Mouse (Mus musculus) bone marrow macrophage, adult 2 months (primary cell): ENCODE measurements at regions not wholly inside any gene's neighbourhood (a gene's known extent, or its start where the extent isn't known, plus 50 kb on each side); places are given as distances from the start of the nearest gene placed in this dataset.
A peak's percentile ranks its signal among the peaks of the same experiment; 100 is the strongest.

Source experiments
- H3K27ac ChIP-seq: 2 replicates; pipeline ENCODE4 v1.5.1; 2012; ENCODE audit warnings: low read depth, low read length; ENCODE audit not compliant: insufficient read depth
- H3K4me1 ChIP-seq: 2 replicates; pipeline ENCODE4 v1.6.1; 2012; ENCODE audit warnings: low read length; ENCODE audit not compliant: control insufficient read depth, insufficient read depth
- H3K4me3 ChIP-seq: 2 replicates; pipeline ENCODE4 v1.5.1; 2012; ENCODE audit warnings: mild to moderate bottlenecking, low read length, moderate library complexity; ENCODE audit not compliant: insufficient read depth
- CTCF ChIP-seq: IDR thresholded peaks from 2 replicates; pipeline ENCODE4 v1.5.1; 2012; ENCODE audit warnings: low read depth, mild to moderate bottlenecking, low read length, moderate library complexity
- POLR2A ChIP-seq: IDR thresholded peaks from 2 replicates; pipeline ENCODE4 v1.6.1; 2012; ENCODE audit warnings: mild to moderate bottlenecking, low read depth, low read length, borderline replicate concordance

DNA sequence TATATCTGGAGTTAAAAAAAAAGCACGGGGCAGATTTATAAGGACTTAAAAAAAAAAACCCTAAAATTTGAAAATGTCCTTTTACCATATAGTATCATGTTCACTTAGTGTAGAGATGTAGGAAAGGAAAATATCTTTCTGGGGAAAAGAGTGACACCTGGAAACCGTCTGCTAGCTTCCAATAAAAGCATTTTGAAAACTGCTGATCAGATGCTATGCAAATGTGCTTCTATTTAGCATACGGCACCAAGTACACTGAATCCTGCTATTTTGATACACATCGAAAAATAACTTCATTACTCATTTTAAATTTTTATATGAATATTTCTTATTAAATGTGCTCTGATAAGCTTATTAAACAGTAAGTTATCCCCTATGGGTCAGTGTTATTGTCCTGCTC, 148.1 kb upstream of the Rasa1 start:
- peaks cover 9% of the 10 kb centered on the region for H3K4me1 ChIP-seq
- TF ChIP-seq POLR2A (no peak), CTCF (no peak)
- no peak overlapping the region for H3K27ac ChIP-seq
- H3K4me3 ChIP-seq: no peak overlapping the region

DNA sequence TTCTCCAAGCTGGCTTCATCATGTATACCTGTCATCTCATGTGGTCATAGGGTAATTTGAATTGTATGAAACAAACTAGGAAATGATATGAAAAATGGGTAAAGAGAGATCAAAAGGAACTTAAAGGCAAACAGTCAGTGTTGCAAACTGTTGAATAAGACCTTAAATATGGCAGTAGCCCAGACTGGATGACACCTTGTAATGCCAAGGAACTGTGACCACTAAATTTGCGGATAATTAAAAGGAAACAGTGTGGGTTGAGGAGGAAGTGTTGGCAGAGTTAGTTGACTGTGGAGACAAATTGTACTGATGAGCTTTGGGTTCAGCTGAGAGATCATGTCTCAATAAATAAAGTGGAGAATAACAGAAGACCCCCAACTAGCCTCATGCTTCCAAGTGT, 147.3 kb upstream of the Rasa1 start:
- H3K4me3 ChIP-seq: no peak overlapping the region
- peaks cover 5% of the 10 kb centered on the region for H3K4me1 ChIP-seq
- no peak for TF ChIP-seq POLR2A
- no peak for TF ChIP-seq CTCF
- no peak overlapping the region for H3K27ac ChIP-seq

DNA sequence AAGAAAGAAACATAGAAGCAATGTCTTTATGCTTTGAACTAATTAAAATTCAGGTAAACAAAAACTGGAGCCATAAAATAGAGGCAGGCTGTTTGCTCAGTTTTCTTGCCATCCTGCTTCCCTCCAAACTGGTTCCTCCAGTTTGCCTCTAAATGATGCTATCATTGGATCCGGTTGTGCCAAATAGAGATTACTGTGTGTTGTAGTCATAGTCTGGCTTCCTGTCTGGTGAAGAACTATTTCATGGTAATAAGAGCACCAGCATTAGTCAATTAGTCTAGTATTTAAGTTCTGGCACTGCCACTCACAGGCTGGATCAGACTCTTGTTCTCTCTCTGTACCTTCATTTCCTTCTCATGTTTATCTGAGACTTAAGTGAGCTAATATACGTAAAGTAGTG, 141.9 kb upstream of the Rasa1 start:
- TF ChIP-seq CTCF (no peak), POLR2A (no peak)
- no peak overlapping the region for H3K27ac ChIP-seq
- H3K4me1 ChIP-seq: peaks cover 6% of the 10 kb centered on the region
- H3K4me3 ChIP-seq: no peak overlapping the region

GRCm38 (mm10) chr13:85430040-85430439, 141.1 kb upstream of the Rasa1 start:
- no peak overlapping the region for H3K4me3 ChIP-seq

DNA sequence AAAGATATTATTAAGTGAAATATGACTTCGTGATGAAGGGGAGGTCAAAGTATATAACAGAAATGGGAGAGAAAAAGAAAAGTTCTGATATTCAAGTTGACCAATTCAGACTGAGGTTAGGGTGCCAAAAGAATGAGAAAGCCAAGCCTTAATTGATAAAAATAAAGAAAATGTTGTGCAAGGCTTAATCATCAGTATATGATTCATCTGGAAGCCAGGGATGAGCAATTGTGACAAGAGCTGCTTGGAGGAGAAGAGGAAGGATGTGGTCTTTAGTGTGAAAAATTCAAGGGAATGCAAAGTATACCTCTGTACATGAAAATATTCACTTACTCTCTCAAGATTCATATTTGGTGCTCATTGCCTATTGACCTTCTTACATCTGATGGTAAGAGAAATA, 129.7 kb upstream of the Rasa1 start:
- no peak overlapping the region for H3K27ac ChIP-seq
- peaks cover 7% of the 10 kb centered on the region for H3K4me1 ChIP-seq
- H3K4me3 ChIP-seq: no peak overlapping the region
- TF ChIP-seq CTCF (no peak), POLR2A (no peak)

More at GRCm38 (mm10) chr13:85430040-85430439, 141.1 kb upstream of the Rasa1 start:
- Histone ChIP-seq H3K27ac (peak overlapping the region; percentile 35), H3K4me1 (peaks cover 6% of the 10 kb centered on the region)
- TF ChIP-seq POLR2A (no peak), CTCF (no peak)

GRCm38 (mm10) chr13:85414951-85415350, 126.0 kb upstream of the Rasa1 start:
- TF ChIP-seq CTCF (no peak), POLR2A (no peak)
- no peak overlapping the region for H3K4me3 ChIP-seq
- H3K4me1 ChIP-seq: peaks cover 7% of the 10 kb centered on the region
- no peak overlapping the region for H3K27ac ChIP-seq

GRCm38 (mm10) chr13:85411327-85411726, 122.4 kb upstream of the Rasa1 start:
- TF ChIP-seq CTCF (no peak), POLR2A (no peak)
- H3K27ac ChIP-seq: no peak overlapping the region
- H3K4me1 ChIP-seq: no peaks in the 10 kb centered on the region
- no peak overlapping the region for H3K4me3 ChIP-seq

- Histone ChIP-seq H3K4me3 (no peak overlapping the region), H3K27ac (no peak overlapping the region), H3K4me1 (peaks cover 5% of the 10 kb centered on the region; the same call in 1 of the 2 replicates)
- TF ChIP-seq CTCF: no peak
- no peak for TF ChIP-seq POLR2A
Observed at GRCm38 (mm10) chr13:85398834-85399233, 109.9 kb upstream of the Rasa1 start.

DNA sequence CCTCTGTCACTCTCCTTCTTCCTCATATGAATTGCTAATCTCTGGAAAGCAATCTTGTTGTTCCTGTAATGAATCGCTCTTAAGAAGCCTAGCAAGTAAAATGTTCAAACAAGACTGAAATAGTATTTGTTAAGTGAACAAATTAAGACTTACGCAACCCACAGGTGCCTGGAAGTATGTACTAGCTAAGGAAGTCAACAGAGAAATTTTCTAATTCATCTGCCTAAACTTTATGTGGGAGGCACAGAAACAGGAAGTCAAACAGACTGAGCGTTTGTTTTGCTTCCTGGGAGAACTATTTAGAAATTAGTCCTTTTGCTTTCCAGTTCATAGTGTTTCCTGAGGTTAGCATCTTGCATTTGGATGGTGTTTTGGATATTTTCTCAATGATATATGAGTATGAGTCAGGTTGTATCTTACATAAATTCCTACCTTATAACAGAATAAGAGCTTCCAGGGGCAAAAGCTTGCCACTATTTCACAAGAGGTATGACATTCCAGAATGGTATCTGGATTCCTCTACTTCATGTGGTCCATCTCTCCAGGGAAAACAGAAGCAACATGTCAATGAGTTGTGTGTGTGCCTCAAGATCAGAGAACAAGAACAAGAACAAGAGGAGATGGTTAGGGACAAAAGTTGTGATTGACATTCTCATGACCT, 87.5 kb upstream of the Rasa1 start:
- TF ChIP-seq POLR2A (no peak), CTCF (no peak)
- peaks cover 7% of the 10 kb centered on the region for H3K4me1 ChIP-seq
- peak overlapping the region; percentile 61 for H3K27ac ChIP-seq
- no peak overlapping the region for H3K4me3 ChIP-seq

DNA sequence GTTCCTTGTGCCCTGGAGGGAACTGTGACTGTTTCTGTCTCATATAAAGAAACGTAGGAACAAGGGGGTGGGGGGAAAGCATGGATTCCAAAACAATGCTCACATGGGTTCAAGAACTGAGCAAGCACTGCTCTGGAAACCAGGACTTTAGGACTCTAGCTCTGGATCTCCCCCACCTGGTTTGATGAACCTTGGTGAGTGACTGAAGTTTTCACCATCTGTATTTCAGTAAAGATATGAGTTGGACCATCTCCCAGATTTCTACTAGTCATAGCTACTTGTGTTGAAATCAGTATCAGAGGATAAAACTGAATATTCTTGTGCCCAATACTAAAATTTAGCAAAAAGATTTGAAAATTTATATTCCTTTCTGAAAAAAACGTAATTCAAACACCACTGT, 70.7 kb upstream of the Rasa1 start:
- Histone ChIP-seq H3K27ac (peak overlapping the region; percentile 89), H3K4me1 (peaks cover 10% of the 10 kb centered on the region)
- TF ChIP-seq CTCF (no peak), POLR2A (no peak)

More for the DNA sequence above, 70.7 kb upstream of the Rasa1 start:
- no peak overlapping the region for H3K4me3 ChIP-seq
